In genomic region chr8:108748095-108748494, GRCm38 (mm10) we compare ENCODE assay signal across 18 mouse cellular contexts.
A peak's percentile ranks its signal among the peaks of the same experiment; 100 is the strongest.
DNase-seq lines count a peak whose midpoint lies in the region; ATAC-seq and TF ChIP-seq lines count a peak whose summit lies in the region.
"Had no signal": no experiment of that assay in that cellular context is flagged by ENCODE, and none has a peak within 500 bp of the region (broad histone marks: within the 10 kb centered on the region; RNA-seq: fewer than 3 reads in every experiment).

No protein-coding gene starts in this region.

- no peak overlapping the region for H3K9ac ChIP-seq in heart, embryonic 16.5 days (ENCODE audit: low read length)
- H3K9ac ChIP-seq in midbrain, embryonic 14.5 days (replicated peaks; ENCODE audit: low read length): no peak overlapping the region
- no peak overlapping the region for H3K9ac ChIP-seq in liver, embryonic 14.5 days (replicated peaks)
- H3K9ac ChIP-seq: hindbrain, embryonic 14.5 days; limb, embryonic 13.5 days; stomach, embryonic 15.5 days had no signal

- H3K4me2 ChIP-seq in heart, embryonic 16.5 days (ENCODE audit: low read depth, low read length): peak overlapping the region; percentile 17; the same call in 1 of the 2 replicates
- H3K4me2 ChIP-seq in midbrain, embryonic 14.5 days (ENCODE audit: low read length): no peak overlapping the region
- peak overlapping the region; percentile 20; the same call in 1 of the 2 replicates for H3K4me2 ChIP-seq in liver, embryonic 14.5 days (ENCODE audit: low read depth)

- ATAC-seq in heart, embryonic 16.5 days (replicated peaks; ENCODE audit: extremely low read depth, insufficient read depth, low FRiP score): no peak
- no peak for ATAC-seq in midbrain, embryonic 14.5 days (ENCODE audit: low FRiP score, low TSS enrichment)
- no peak for ATAC-seq in liver, embryonic 14.5 days (ENCODE audit: insufficient read depth)

- H3K9me3 ChIP-seq in heart, embryonic 16.5 days (replicated peaks; ENCODE audit: control insufficient read depth, low read length): no peaks in the 10 kb centered on the region
- no peaks in the 10 kb centered on the region for H3K9me3 ChIP-seq in midbrain, embryonic 10.5 days (replicated peaks)
- H3K9me3 ChIP-seq in midbrain, embryonic 14.5 days (ENCODE audit: control insufficient read depth, low read length): no peaks in the 10 kb centered on the region
- H3K9me3 ChIP-seq in liver, embryonic 14.5 days (ENCODE audit: control insufficient read depth, low read length): no peaks in the 10 kb centered on the region
- H3K9me3 ChIP-seq: limb, embryonic 13.5 days; stomach, embryonic 15.5 days had no signal

- WGBS in heart, embryonic 16.5 days: 55% methylated on average over 11 of the region's 11 CpGs
- WGBS in midbrain, embryonic 10.5 days: 59% methylated on average over 11 of the region's 11 CpGs
- 44% methylated on average over 11 of the region's 11 CpGs for WGBS in midbrain, embryonic 14.5 days
- WGBS in liver, embryonic 14.5 days (ENCODE audit: insufficient replicate concordance): 8% methylated on average over 11 of the region's 11 CpGs

- H3K4me1 ChIP-seq in heart, embryonic 16.5 days (ENCODE audit: control insufficient read depth, insufficient read depth, low read length): peaks cover 13% of the 10 kb centered on the region
- H3K4me1 ChIP-seq in midbrain, embryonic 10.5 days: peaks cover 57% of the 10 kb centered on the region
- peaks cover 20% of the 10 kb centered on the region for H3K4me1 ChIP-seq in midbrain, embryonic 14.5 days (ENCODE audit: control insufficient read depth, insufficient read depth, low read length)
- peaks cover 0 to 15% of the 10 kb centered on the region in 2 experiments; a peak in 2 of 4 replicates for H3K4me1 ChIP-seq in liver, embryonic 14.5 days (replicated peaks; ENCODE audit: control insufficient read depth in 2 of 2, insufficient read depth in 2 of 2, low read length in 1 of 2)

- H3K27ac ChIP-seq in heart, embryonic 16.5 days (ENCODE audit: low read length): no peak overlapping the region
- 0 out of 2 replicates have a peak overlapping the region, but pooled peaks have one; percentile 17 for H3K27ac ChIP-seq in midbrain, embryonic 10.5 days (replicated peaks)
- no peak overlapping the region for H3K27ac ChIP-seq in midbrain, embryonic 14.5 days (replicated peaks; ENCODE audit: low read depth, low read length)
- H3K27ac ChIP-seq in liver, embryonic 14.5 days: no peak overlapping the region
- H3K27ac ChIP-seq: hindbrain, embryonic 14.5 days had no signal

- no peaks in the 10 kb centered on the region for H3K27me3 ChIP-seq in heart, embryonic 16.5 days (ENCODE audit: control insufficient read depth, insufficient read depth, low read length)
- H3K27me3 ChIP-seq in midbrain, embryonic 10.5 days (ENCODE audit: low read depth, poor library complexity, severe bottlenecking): peaks cover 15% of the 10 kb centered on the region; the same call in 1 of the 2 replicates
- no peaks in the 10 kb centered on the region for H3K27me3 ChIP-seq in midbrain, embryonic 14.5 days (ENCODE audit: control insufficient read depth, insufficient read depth, low read length)
- H3K27me3 ChIP-seq in liver, embryonic 14.5 days (ENCODE audit: control insufficient read depth, insufficient read depth, low read length): no peaks in the 10 kb centered on the region
- H3K27me3 ChIP-seq: CH12.LX; limb, embryonic 13.5 days; Patski; stomach, embryonic 15.5 days had no signal

- no peaks in the 10 kb centered on the region for H3K36me3 ChIP-seq in heart, embryonic 16.5 days (ENCODE audit: control insufficient read depth, insufficient read depth)
- H3K36me3 ChIP-seq in midbrain, embryonic 10.5 days: peaks cover 9% of the 10 kb centered on the region
- no peaks in the 10 kb centered on the region for H3K36me3 ChIP-seq in midbrain, embryonic 14.5 days (ENCODE audit: control insufficient read depth, insufficient read depth, low read length)
- no peaks in the 10 kb centered on the region for H3K36me3 ChIP-seq in liver, embryonic 14.5 days (replicated peaks; ENCODE audit: control insufficient read depth, insufficient read depth, low read depth)
- H3K36me3 ChIP-seq: stomach, embryonic 15.5 days had no signal

- TF ChIP-seq CTCF in liver, embryonic 14.5 days (IDR thresholded peaks at IDR 0.05; ENCODE audit: low read depth): no peak

- no peak for TF ChIP-seq EP300 in liver, embryonic 14.5 days (IDR thresholded peaks at IDR 0.05; ENCODE audit: low read depth)

- no peak for DNase-seq in heart, postnatal 14 days
- DNase-seq in midbrain, embryonic 10.5 days (ENCODE audit: low spot score): no peak
- DNase-seq in midbrain, embryonic 14.5 days: no peak
- DNase-seq in liver, embryonic 14.5 days (ENCODE audit: low read depth in 3 of 3, low spot score in 3 of 3): no peak
- DNase-seq in left cerebral cortex, adult 9 months (ENCODE audit: low spot score in 2 of 2): no peak
- no peak for DNase-seq in neural tube, embryonic 10.5 days (ENCODE audit: extremely low spot score, low spot score)
- DNase-seq: adrenal gland, adult 8-10 months; gastrocnemius, postnatal 14 days; kidney, postnatal 14 days; layer of hippocampus, postnatal 36 days; right cerebral cortex, postnatal 25 days; thymus, postnatal 36 days had no signal

- H3K4me3 ChIP-seq in heart, embryonic 16.5 days (ENCODE audit: low read length): no peak overlapping the region
- no peak overlapping the region for H3K4me3 ChIP-seq in midbrain, embryonic 10.5 days
- H3K4me3 ChIP-seq in midbrain, embryonic 14.5 days (replicated peaks; ENCODE audit: low read depth, low read length): no peak overlapping the region
- H3K4me3 ChIP-seq in liver, embryonic 14.5 days (ENCODE audit: insufficient read depth in 1 of 2, low read depth in 2 of 2, low read length in 2 of 2): no peak overlapping the region
- H3K4me3 ChIP-seq: limb, embryonic 13.5 days; stomach, embryonic 15.5 days had no signal

- intact Hi-C loops in heart, postnatal 14 days (cut with DNase I): no loop called here
